Mouse (Mus musculus) liver, postnatal 0 days (tissue): ENCODE measurements around the gene Pitpnb. TPM values are rescaled to one million over a fixed set of nuclear protein-coding genes. Genes with fewer than 3 reads are reported as not detected.
A peak's percentile ranks its signal among the peaks of the same experiment; 100 is the strongest.

ENCODE experiments used
- ATAC-seq: fragments of 200-750 bp; cut with Nextera tagmentation; 2 replicates; pipeline ENCODE4 v1.8.0; 2017; ENCODE audit warnings: mild to moderate bottlenecking, moderate library complexity
- DNase-seq: peaks from one replicate; pipeline ENCODE4 v3.0.0-alpha.2; 2016
- H3K27ac ChIP-seq: fragments of 300-500 bp; sonication (generic); 2 replicates; pipeline ENCODE4 v1.5.1; 2014; ENCODE audit warnings: antibody characterized with exemption, moderate library complexity, mild to moderate bottlenecking, low read depth
- H3K27me3 ChIP-seq: fragments of 300-500 bp; sonication (generic); 2 replicates; pipeline ENCODE4 v1.6.1; 2014; ENCODE audit warnings: low read length, control low read depth, mixed read lengths; ENCODE audit not compliant: insufficient read depth
- H3K36me3 ChIP-seq: fragments of 300-500 bp; sonication (generic); replicated peaks from 2 replicates; pipeline ENCODE4 v1.6.1; 2014; ENCODE audit warnings: mild to moderate bottlenecking, control low read depth, low read length, moderate library complexity, mixed read lengths; ENCODE audit not compliant: insufficient read depth
- H3K4me1 ChIP-seq: fragments of 300-500 bp; sonication (generic); 2 replicates; pipeline ENCODE4 v1.6.1; 2014; ENCODE audit warnings: antibody characterized with exemption, mild to moderate bottlenecking, control low read depth; ENCODE audit not compliant: insufficient read depth
- H3K4me2 ChIP-seq: fragments of 300-500 bp; sonication (generic); 2 replicates; pipeline ENCODE4 v1.6.1; 2014; ENCODE audit warnings: low read depth, mild to moderate bottlenecking, low read length, moderate library complexity, mixed read lengths
- H3K4me3 ChIP-seq: fragments of 300-500 bp; sonication (generic); 2 replicates; pipeline ENCODE4 v1.5.1; 2014; ENCODE audit warnings: low read depth, low read length
- H3K9ac ChIP-seq: fragments of 300-500 bp; sonication (generic); replicated peaks from 2 replicates; pipeline ENCODE4 v1.6.1; 2014; ENCODE audit warnings: mild to moderate bottlenecking, moderate library complexity
- H3K9me3 ChIP-seq: fragments of 300-500 bp; sonication (generic); 2 replicates; pipeline ENCODE4 v1.6.1; 2016; ENCODE audit warnings: mild to moderate bottlenecking, control low read depth, low read length, mixed read lengths
- CTCF ChIP-seq: sonication (generic); IDR thresholded peaks from 2 replicates; pipeline ENCODE4 v1.5.1; 2016; ENCODE audit warnings: antibody characterized with exemption, low read depth
- EP300 ChIP-seq: IDR thresholded peaks from 2 replicates; pipeline ENCODE4 v1.6.1; 2016; ENCODE audit warnings: antibody characterized with exemption, low read depth, mild to moderate bottlenecking
- WGBS: fragments of 180-500 bp; shearing (Covaris S2); extraction: QIAGEN DNeasy Blood & Tissue Kit; methylation state at CpG from one replicate; pipeline ENCODE4 v1.1.7; 2014; ENCODE audit not compliant: insufficient replicate concordance; 5-methylcytosine and 5-hydroxymethylcytosine counted together
- polyA plus RNA-seq: library from polyadenylated mRNA; unstranded; fragments of >200 nt; fragmentation: Nextera tagmentation; extraction: Ambion mirVana; gene quantifications from 2 replicates; pipeline ENCODE4 v1.2.1, GENCODE M21; 2015

Gene Pitpnb
- polyA plus RNA-seq, 1 experiment from 2014 or later: 40.2 TPM

- H3K9me3 ChIP-seq: no peaks in the 10 kb centered on the region
- ATAC-seq: peak; percentile 67
- 0 out of 2 replicates have a peak, but pooled peaks cover 5% of the 10 kb centered on the region for H3K27me3 ChIP-seq
- no peak overlapping the region for H3K27ac ChIP-seq
- peak overlapping the region; percentile 27; the same call in 1 of the 2 replicates for H3K4me2 ChIP-seq
- peak; percentile 83 for DNase-seq
- TF ChIP-seq EP300 (no peak), CTCF (no peak)
- H3K36me3 ChIP-seq: no peaks in the 10 kb centered on the region
- no peak overlapping the region for H3K4me3 ChIP-seq
- no peak overlapping the region for H3K9ac ChIP-seq
- H3K4me1 ChIP-seq: peaks cover 6% of the 10 kb centered on the region; the same call in 1 of the 2 replicates
- 38% methylated on average over 17 of the region's 17 CpGs for WGBS
Measured at GRCm38 (mm10) chr5:111393346-111394197, 63.0 kb downstream of the Pitpnb start.

DNA sequence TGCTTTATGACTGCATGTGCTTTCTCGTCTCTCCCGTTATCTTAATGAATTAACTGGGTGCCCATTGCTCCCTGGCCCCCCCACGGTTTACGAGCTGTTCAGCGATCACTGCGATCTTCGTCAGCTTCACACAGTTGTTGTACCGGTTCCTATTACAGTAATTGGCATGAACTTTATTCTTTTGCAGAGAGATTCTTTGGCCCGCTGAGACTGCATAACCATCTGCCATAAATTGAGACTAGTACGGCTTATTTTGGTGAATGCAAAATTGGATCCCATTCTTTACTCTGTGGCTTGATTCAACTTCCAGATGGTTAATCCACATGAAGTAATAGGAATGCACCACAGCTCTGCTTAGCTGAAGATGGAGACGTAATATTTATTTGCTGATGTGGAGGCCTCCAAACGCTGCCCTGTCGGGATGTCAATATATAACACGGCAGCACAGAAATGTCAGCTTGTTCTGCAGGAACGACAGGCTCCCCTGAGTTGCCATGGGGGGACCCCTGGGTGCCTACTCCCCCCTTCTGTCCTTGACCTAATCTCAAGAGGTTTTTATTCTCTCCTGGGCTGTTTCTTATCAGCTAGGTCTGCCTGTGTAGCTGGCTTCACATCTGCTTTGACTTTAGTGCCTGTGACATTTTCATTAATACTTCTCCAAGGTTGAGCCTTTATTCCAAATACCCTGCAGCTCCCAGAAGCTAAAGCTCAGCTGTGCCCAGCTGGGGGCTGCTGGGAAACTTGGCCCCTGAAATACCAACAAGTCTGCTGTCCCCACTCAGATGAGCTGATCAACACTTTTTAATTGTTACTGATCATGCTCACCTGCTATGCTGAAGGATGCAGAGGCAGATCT is 63.9 kb downstream of the Pitpnb start:
- Histone ChIP-seq H3K4me1 (peaks cover 6% of the 10 kb centered on the region; the same call in 1 of the 2 replicates), H3K36me3 (no peaks in the 10 kb centered on the region), H3K9ac (no peak overlapping the region), H3K4me3 (no peak overlapping the region), H3K9me3 (no peaks in the 10 kb centered on the region), H3K27me3 (0 out of 2 replicates have a peak, but pooled peaks cover 5% of the 10 kb centered on the region), H3K27ac (no peak overlapping the region), H3K4me2 (peak overlapping the region; percentile 27; the same call in 1 of the 2 replicates)
- WGBS: 42% methylated on average over 15 of the region's 15 CpGs
- TF ChIP-seq CTCF: no peak
- no peak for TF ChIP-seq EP300
- DNase-seq: no peak
- ATAC-seq: no peak

DNA sequence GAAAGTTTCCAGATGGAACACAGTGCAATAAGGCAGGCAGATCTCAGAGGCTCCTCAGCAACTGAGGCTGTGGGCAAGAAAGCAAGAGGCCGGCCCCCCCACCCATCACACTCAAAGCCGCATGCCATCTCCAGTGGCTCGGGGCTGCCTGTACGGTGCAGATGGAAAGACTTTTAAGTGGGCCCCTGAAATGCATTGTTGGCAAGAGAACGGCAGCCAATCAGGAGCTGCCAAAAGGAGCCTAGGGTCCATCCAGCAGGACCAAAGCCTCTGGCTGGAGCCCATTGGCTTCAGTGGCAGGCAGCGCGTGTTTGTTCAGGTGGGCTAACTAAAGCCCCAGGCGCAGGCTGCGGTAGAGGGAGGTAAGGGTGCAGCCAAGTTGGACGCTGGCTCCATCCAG is 65.2 kb downstream of the Pitpnb start:
- H3K36me3 ChIP-seq: no peaks in the 10 kb centered on the region
- no peaks in the 10 kb centered on the region for H3K9me3 ChIP-seq
- no peak overlapping the region for H3K4me2 ChIP-seq
- H3K27me3 ChIP-seq: 0 out of 2 replicates have a peak, but pooled peaks cover 5% of the 10 kb centered on the region
- no peak overlapping the region for H3K9ac ChIP-seq
- no peak for DNase-seq
- WGBS: 68% methylated on average over 10 of the region's 10 CpGs
- H3K4me3 ChIP-seq: no peak overlapping the region
- no peak overlapping the region for H3K27ac ChIP-seq
- peaks cover 6% of the 10 kb centered on the region; the same call in 1 of the 2 replicates for H3K4me1 ChIP-seq
- TF ChIP-seq CTCF: no peak
- TF ChIP-seq EP300: no peak
- ATAC-seq: no peak

- Histone ChIP-seq H3K27ac (no peak overlapping the region), H3K9ac (no peak overlapping the region), H3K9me3 (no peaks in the 10 kb centered on the region), H3K4me1 (peaks cover 6% of the 10 kb centered on the region; the same call in 1 of the 2 replicates), H3K27me3 (0 out of 2 replicates have a peak, but pooled peaks cover 5% of the 10 kb centered on the region), H3K4me2 (no peak overlapping the region), H3K36me3 (no peaks in the 10 kb centered on the region), H3K4me3 (no peak overlapping the region)
- 72% methylated on average over 4 of the region's 4 CpGs for WGBS
- DNase-seq (no peak), ATAC-seq (no peak)
- TF ChIP-seq EP300 (no peak), CTCF (0 out of 2 replicates have a peak, but pooled peaks have one; percentile 17)
Measured at GRCm38 (mm10) chr5:111396199-111396598, 65.6 kb downstream of the Pitpnb start.

DNA sequence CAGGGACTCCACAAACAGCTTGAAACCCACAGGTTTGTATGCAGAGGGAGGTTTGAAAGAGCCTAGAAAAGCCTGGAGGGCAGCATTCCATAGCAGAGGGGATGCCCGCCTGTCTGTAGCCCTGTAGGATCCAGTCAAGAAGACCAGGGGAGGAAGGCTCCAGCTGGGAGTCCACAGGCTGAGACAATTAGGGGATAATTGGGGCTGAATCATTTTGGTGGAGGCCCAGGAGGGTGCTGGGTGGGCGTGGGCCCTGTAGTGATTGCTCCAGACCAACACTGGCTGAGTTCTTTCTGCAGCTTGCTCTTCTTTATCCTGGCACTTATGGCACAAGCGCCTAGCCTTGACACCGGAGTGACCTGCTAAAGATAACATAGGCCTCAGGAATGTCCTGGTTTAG is 67.9 kb downstream of the Pitpnb start:
- Histone ChIP-seq H3K9me3 (no peaks in the 10 kb centered on the region), H3K9ac (no peak overlapping the region), H3K4me2 (no peak overlapping the region), H3K27ac (no peak overlapping the region), H3K4me1 (peaks cover 6% of the 10 kb centered on the region; the same call in 1 of the 2 replicates), H3K36me3 (no peaks in the 10 kb centered on the region), H3K4me3 (no peak overlapping the region), H3K27me3 (0 out of 2 replicates have a peak, but pooled peaks cover 5% of the 10 kb centered on the region)
- 59% methylated on average over 4 of the region's 4 CpGs for WGBS
- ATAC-seq (no peak), DNase-seq (no peak)
- TF ChIP-seq EP300: no peak
- no peak for TF ChIP-seq CTCF

GRCm38 (mm10) chr5:111399271-111399670 is 68.7 kb downstream of the Pitpnb start:
- H3K9me3 ChIP-seq: no peaks in the 10 kb centered on the region
- H3K4me1 ChIP-seq: no peaks in the 10 kb centered on the region
- no peak overlapping the region for H3K4me2 ChIP-seq
- no peak for DNase-seq
- H3K27me3 ChIP-seq: 0 out of 2 replicates have a peak, but pooled peaks cover 5% of the 10 kb centered on the region
- H3K36me3 ChIP-seq: no peaks in the 10 kb centered on the region
- no peak overlapping the region for H3K9ac ChIP-seq
- H3K4me3 ChIP-seq: no peak overlapping the region
- ATAC-seq: no peak
- no peak for TF ChIP-seq EP300
- no peak for TF ChIP-seq CTCF
- no peak overlapping the region for H3K27ac ChIP-seq
- 54% methylated on average over 4 of the region's 4 CpGs for WGBS
